Mouse (Mus musculus) lung, postnatal 14 days (tissue): ENCODE results near the gene Maf.
A peak's percentile ranks its signal among the peaks of the same experiment; 100 is the strongest.

ENCODE experiments used
- DNase-seq: peaks from one replicate; pipeline ENCODE4 v3.0.0; 2021

Maf gene

GRCm38 (mm10) chr8:115703056-115703455 is 4.5 kb downstream of the Maf start:
- DNase-seq, result no peak

- no peak for DNase-seq
These were observed 6.6 kb downstream of the Maf start for GRCm38 (mm10) chr8:115701001-115701400.

- DNase-seq, result no peak
These were observed 8.4 kb downstream of the Maf start for GRCm38 (mm10) chr8:115699151-115699550.

GRCm38 (mm10) chr8:115697410-115697809 is 10.2 kb downstream of the Maf start:
- DNase-seq, result no peak

- no peak for DNase-seq
These were observed 10.9 kb downstream of the Maf start for GRCm38 (mm10) chr8:115696661-115697060.

GRCm38 (mm10) chr8:115687349-115687748 is 20.2 kb downstream of the Maf start:
- DNase-seq, result no peak

- DNase-seq, result no peak
These were observed 24.3 kb downstream of the Maf start for GRCm38 (mm10) chr8:115683309-115683708.

- no peak for DNase-seq
These were observed 28.1 kb downstream of the Maf start for GRCm38 (mm10) chr8:115679539-115679938.

GRCm38 (mm10) chr8:115664866-115665265 is 42.7 kb downstream of the Maf start:
- DNase-seq, result no peak

GRCm38 (mm10) chr8:115650110-115650521 is 57.5 kb downstream of the Maf start:
- DNase-seq, result no peak

- no peak for DNase-seq
These were observed 62.5 kb downstream of the Maf start for GRCm38 (mm10) chr8:115645139-115645538.

- DNase-seq, result no peak
These were observed 65.7 kb downstream of the Maf start for GRCm38 (mm10) chr8:115641936-115642335.

- no peak for DNase-seq
These were observed 67.6 kb downstream of the Maf start for GRCm38 (mm10) chr8:115639951-115640350.

GRCm38 (mm10) chr8:115636751-115637150 is 70.8 kb downstream of the Maf start:
- DNase-seq, result peak; percentile 6
